Mouse (Mus musculus): ENCODE data around the gene Plaur.

DNA sequence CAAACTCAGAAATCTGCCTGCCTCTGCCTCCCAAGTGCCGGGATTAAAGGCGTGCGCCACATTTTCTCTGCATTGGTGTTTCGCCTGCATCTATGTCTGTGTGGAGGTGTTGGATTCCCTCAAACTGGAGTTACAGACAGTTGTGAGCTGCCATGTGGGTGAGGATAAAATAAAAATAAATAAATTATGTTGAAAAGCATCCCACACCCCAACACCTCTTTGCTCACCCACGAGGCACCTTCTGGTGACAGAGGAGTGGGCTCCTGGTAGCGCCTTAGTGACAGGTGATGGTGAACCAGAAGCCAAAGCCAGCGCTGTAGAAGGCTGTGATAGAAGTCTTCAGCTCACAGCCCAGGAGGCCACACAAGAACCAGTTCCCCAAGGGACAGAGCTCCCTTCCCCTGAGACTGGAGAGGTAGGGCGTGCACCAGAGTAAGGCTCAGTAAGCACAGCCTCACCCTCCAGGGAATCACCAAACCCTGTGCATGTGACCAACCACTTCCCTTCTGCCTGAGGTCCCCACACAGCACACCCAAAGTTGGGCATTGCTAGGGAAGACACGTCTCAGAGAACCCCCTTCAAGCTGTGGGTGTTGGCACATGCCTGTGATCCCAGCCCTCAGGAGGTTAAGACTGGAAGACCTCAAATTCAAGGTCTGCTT lies 16.9 kb upstream of the Plaur start:
- TF ChIP-seq POLR2A (IDR thresholded peaks at IDR 0.05; ENCODE audit: borderline replicate concordance, extremely low read depth, insufficient read depth, insufficient read length, poor library complexity, severe bottlenecking) (no peak), CTCF (IDR thresholded peaks at IDR 0.05; ENCODE audit: borderline replicate concordance, extremely low read depth, insufficient read depth, insufficient read length) (no peak)

Measured in brain, embryonic 14.5 days (tissue).